Mouse (Mus musculus) liver, embryonic 12.5 days (tissue): ENCODE results near the gene Nipsnap2. TPM values are rescaled to one million over a fixed set of nuclear protein-coding genes. Genes with fewer than 3 reads are reported as not detected.
A peak's percentile ranks its signal among the peaks of the same experiment; 100 is the strongest.
"Not testable (repeated sequence)": the region's sequence is repeated elsewhere in the genome, so short reads cannot be mapped to it uniquely, and the experiment has no call there.

Source experiments
- ATAC-seq: fragments of 200-750 bp; cut with Nextera tagmentation; 2 replicates; pipeline ENCODE4 v1.8.0; 2017; ENCODE audit warnings: moderate number of reproducible peaks, mild to moderate bottlenecking, moderate library complexity
- H3K27ac ChIP-seq: fragments of 300-500 bp; sonication (generic); 2 replicates; pipeline ENCODE4 v1.5.1; 2016; ENCODE audit warnings: mild to moderate bottlenecking
- H3K27me3 ChIP-seq: fragments of 300-500 bp; sonication (generic); replicated peaks from 2 replicates; pipeline ENCODE4 v1.6.1; 2016; ENCODE audit warnings: mild to moderate bottlenecking, moderate library complexity
- H3K36me3 ChIP-seq: fragments of 300-500 bp; sonication (generic); 2 replicates; pipeline ENCODE4 v1.6.1; 2016; ENCODE audit warnings: mild to moderate bottlenecking, moderate library complexity
- H3K4me1 ChIP-seq: fragments of 300-500 bp; sonication (generic); 2 replicates; pipeline ENCODE4 v1.6.1; 2016
- H3K4me2 ChIP-seq: fragments of 300-500 bp; sonication (generic); 2 replicates; pipeline ENCODE4 v1.6.1; 2016; ENCODE audit warnings: mild to moderate bottlenecking, moderate library complexity
- H3K4me3 ChIP-seq: fragments of 300-500 bp; sonication (generic); 2 replicates; pipeline ENCODE4 v1.5.1; 2016; ENCODE audit warnings: mild to moderate bottlenecking, moderate library complexity
- H3K9ac ChIP-seq: fragments of 300-500 bp; sonication (generic); 2 replicates; pipeline ENCODE4 v1.6.1; 2016; ENCODE audit warnings: mild to moderate bottlenecking, moderate library complexity
- H3K9me3 ChIP-seq: fragments of 300-500 bp; sonication (generic); replicated peaks from 2 replicates; pipeline ENCODE4 v1.6.1; 2016; ENCODE audit warnings: mild to moderate bottlenecking, moderate library complexity
- WGBS: fragments of 180-500 bp; shearing (Covaris S2); methylation state at CpG from one replicate; pipeline ENCODE4 v1.1.7; 2016; ENCODE audit not compliant: insufficient replicate concordance; 5-methylcytosine and 5-hydroxymethylcytosine counted together
- polyA plus RNA-seq: library from polyadenylated mRNA; unstranded; fragments of >200 nt; fragmentation: Nextera tagmentation; extraction: Ambion mirVana; gene quantifications from 2 replicates; pipeline ENCODE4 v1.2.1, GENCODE M21; 2016

The Nipsnap2 gene
- polyA plus RNA-seq, 1 experiment from 2014 or later = 32.8 TPM

DNA sequence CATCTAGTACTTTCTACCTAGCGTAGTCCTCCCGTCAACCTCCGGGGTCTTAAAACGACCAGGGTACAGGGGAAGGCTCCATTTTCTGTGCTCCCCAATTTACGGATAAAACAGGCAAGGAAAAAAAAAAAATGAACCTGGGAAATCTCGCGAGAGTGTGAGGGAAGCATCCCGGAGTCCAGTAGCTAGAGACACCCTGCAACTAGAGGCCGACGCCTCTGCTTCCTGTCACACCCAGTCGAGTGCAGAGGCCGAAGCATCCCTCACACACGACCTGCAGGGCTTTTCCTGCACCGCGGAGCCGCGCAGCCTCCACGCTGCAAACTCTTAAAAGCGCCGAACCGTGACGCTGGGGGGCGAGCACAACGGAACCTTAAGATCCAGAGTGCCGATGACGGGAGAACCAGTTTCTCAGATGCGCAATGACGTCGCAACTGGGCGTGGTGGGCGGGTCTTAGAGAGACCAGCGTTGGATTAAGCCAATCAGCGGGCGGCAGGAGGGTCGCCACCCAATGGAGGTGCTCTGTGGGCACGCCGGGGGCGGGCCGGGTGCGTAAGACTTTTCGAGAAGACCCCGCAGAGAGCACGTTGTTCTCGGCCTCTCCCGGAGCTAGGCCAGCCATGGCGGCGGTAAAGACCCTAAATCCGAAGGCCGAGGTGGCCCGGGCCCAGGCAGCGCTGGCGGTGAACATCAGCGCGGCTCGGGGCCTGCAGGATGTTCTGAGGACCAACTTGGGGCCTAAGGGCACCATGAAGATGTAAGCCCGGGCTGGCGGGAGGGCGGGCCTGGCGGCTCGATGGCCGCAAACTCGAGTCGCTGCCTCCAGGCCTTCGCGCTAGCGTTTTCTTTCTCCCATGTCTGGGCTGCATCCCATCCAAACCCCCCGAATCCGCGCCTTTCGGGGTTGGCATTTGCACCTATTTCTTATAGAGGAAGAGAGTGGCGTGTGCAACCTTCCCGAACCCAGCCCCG lies 62.2 kb downstream of the Nipsnap2 start, which contains the start of gene Psph:
Gene Psph, minus strand, starts transcription at position 632 of the 973 bp plus-strand sequence.
- H3K27ac ChIP-seq = peak within 1 kb of the TSS; percentile 99
- WGBS = under 1% methylated on average over 73 of the region's 73 CpGs
- no peaks in the 10 kb centered on the region for H3K27me3 ChIP-seq
- peak within 1 kb of the TSS; percentile 92 for H3K4me3 ChIP-seq
- peak within 1 kb of the TSS; percentile 92 for H3K9ac ChIP-seq
- peak within 1 kb of the TSS; percentile 82 for H3K4me2 ChIP-seq
- H3K4me1 ChIP-seq = peaks cover 50% of the 10 kb centered on the region
- peak; percentile 98 for ATAC-seq
- no peaks in the 10 kb centered on the region for H3K9me3 ChIP-seq
- peaks cover 38% of the 10 kb centered on the region for H3K36me3 ChIP-seq

GRCm38 (mm10) chr5:129787818-129788593 lies 63.1 kb downstream of the Nipsnap2 start:
- peak overlapping the region; percentile 99 for H3K27ac ChIP-seq
- no peak for ATAC-seq
- peak overlapping the region; percentile 92 for H3K4me3 ChIP-seq
- WGBS = 9% methylated on average over 11 of the region's 11 CpGs
- peaks cover 56% of the 10 kb centered on the region for H3K4me1 ChIP-seq
- H3K9me3 ChIP-seq = no peaks in the 10 kb centered on the region
- peak overlapping the region; percentile 92 for H3K9ac ChIP-seq
- H3K4me2 ChIP-seq = peak overlapping the region; percentile 82
- peaks cover 47% of the 10 kb centered on the region for H3K36me3 ChIP-seq
- H3K27me3 ChIP-seq = no peaks in the 10 kb centered on the region

GRCm38 (mm10) chr5:129790591-129790990 lies 65.7 kb downstream of the Nipsnap2 start:
- H3K9me3 ChIP-seq, H3K27me3 ChIP-seq, H3K9ac ChIP-seq, H3K27ac ChIP-seq, H3K4me2 ChIP-seq, H3K4me3 ChIP-seq, ATAC-seq: not testable (repeated sequence)
- peaks cover 63% of the 10 kb centered on the region for H3K36me3 ChIP-seq
- 88% methylated on average over 7 of the region's 8 CpGs for WGBS
- H3K4me1 ChIP-seq = peaks cover 53% of the 10 kb centered on the region

Other genes starting within 250 kb of the Nipsnap2 start
- 29.7 and 31.3 TPM in 2 replicates for gene Sfswap, start 223.8 kb upstream of the Nipsnap2 start, polyA plus RNA-seq
- 0.38 and 0.39 TPM in 2 replicates for gene Mmp17, start 140.9 kb upstream of the Nipsnap2 start, polyA plus RNA-seq
- gene Zfp11, start 55.0 kb upstream of the Nipsnap2 start, polyA plus RNA-seq = 1.2 TPM in 2 replicates
- not detected in 2 replicates for gene Sept14, start 16.6 kb upstream of the Nipsnap2 start, polyA plus RNA-seq
- gene Mrps17, start 9.6 kb upstream of the Nipsnap2 start, polyA plus RNA-seq = 139 and 145 TPM in 2 replicates
- gene Psph, start 62.4 kb downstream of the Nipsnap2 start, polyA plus RNA-seq = 88.0 and 88.7 TPM in 2 replicates
- gene Sumf2, start 121.9 kb downstream of the Nipsnap2 start, polyA plus RNA-seq = 34.1 and 36.2 TPM in 2 replicates
- 607 and 628 TPM in 2 replicates for gene Chchd2, start 162.4 kb downstream of the Nipsnap2 start, polyA plus RNA-seq
- 1.7 and 1.8 TPM in 2 replicates for gene Zbed5, start 170.7 kb downstream of the Nipsnap2 start, polyA plus RNA-seq
- gene Phkg1, start 173.5 kb downstream of the Nipsnap2 start, polyA plus RNA-seq = 0.23 TPM in 2 replicates
- 0.87 and 0.92 TPM in 2 replicates for gene Nupr1l, start 183.5 kb downstream of the Nipsnap2 start, polyA plus RNA-seq
- 29.8 and 31.2 TPM in 2 replicates for gene Vkorc1l1, start 216.9 kb downstream of the Nipsnap2 start, polyA plus RNA-seq